ENCODE assay signal across 22 mouse cellular contexts in genomic region chr7:29938856-29939255, GRCm38 (mm10). TPM values are rescaled to one million over a fixed set of nuclear protein-coding genes. Genes with fewer than 3 reads are reported as not detected.
DNase-seq lines count a peak whose midpoint lies in the region; ATAC-seq and TF ChIP-seq lines count a peak whose summit lies in the region.
"Had no signal": no experiment of that assay in that cellular context is flagged by ENCODE, and none has a peak within 500 bp of the region (broad histone marks: within the 10 kb centered on the region; RNA-seq: fewer than 3 reads in every experiment).

No protein-coding gene starts in this region.

- H3K27me3 ChIP-seq in midbrain, embryonic 11.5 days (ENCODE audit: control insufficient read depth, insufficient read depth, low read length), result no peaks in the 10 kb centered on the region
- no peaks in the 10 kb centered on the region for H3K27me3 ChIP-seq in midbrain, embryonic 16.5 days (ENCODE audit: control insufficient read depth, insufficient read depth, low read depth, low read length)
- no peaks in the 10 kb centered on the region for H3K27me3 ChIP-seq in CH12.LX (replicated peaks)
- no peaks in the 10 kb centered on the region for H3K27me3 ChIP-seq in splenic B cell, adult 2 months (ENCODE audit: control insufficient read depth, insufficient read depth, low read length, poor library complexity, severe bottlenecking)
- H3K27me3 ChIP-seq: embryonic facial prominence, embryonic 13.5 days; embryonic facial prominence, embryonic 15.5 days; forebrain, embryonic 13.5 days; forebrain, embryonic 15.5 days had no signal

- 80% methylated on average over 6 of the region's 6 CpGs for WGBS in midbrain, embryonic 11.5 days
- 63% methylated on average over 6 of the region's 6 CpGs for WGBS in midbrain, embryonic 16.5 days

- no peak overlapping the region for H3K27ac ChIP-seq in midbrain, embryonic 11.5 days (ENCODE audit: low read depth, low read length)
- no peak overlapping the region for H3K27ac ChIP-seq in midbrain, embryonic 16.5 days (ENCODE audit: low read length)
- no peak overlapping the region for H3K27ac ChIP-seq in CH12.LX (ENCODE audit: insufficient read depth, low read depth)
- H3K27ac ChIP-seq: embryonic facial prominence, embryonic 13.5 days; embryonic facial prominence, embryonic 15.5 days; forebrain, embryonic 13.5 days; forebrain, embryonic 15.5 days had no signal

- peak; percentile 63 for TF ChIP-seq EP300 in CH12.LX (IDR thresholded peaks at IDR 0.05; ENCODE audit: low read length)

- TF ChIP-seq CTCF in CH12.LX (conservative IDR thresholded peaks at IDR 0.05 in 1 of 2, IDR thresholded peaks at IDR 0.05 in 1 of 2; ENCODE audit: low read depth in 2 of 2, low read length in 2 of 2), result no peak

- no peak overlapping the region for H3K4me2 ChIP-seq in midbrain, embryonic 11.5 days
- H3K4me2 ChIP-seq in midbrain, embryonic 16.5 days (ENCODE audit: low read length), result no peak overlapping the region
- peak overlapping the region; percentile 10; the same call in 1 of the 2 replicates for H3K4me2 ChIP-seq in CH12.LX (ENCODE audit: insufficient read depth, low read depth, poor library complexity, severe bottlenecking)
- H3K4me2 ChIP-seq: embryonic facial prominence, embryonic 13.5 days; embryonic facial prominence, embryonic 15.5 days; forebrain, embryonic 13.5 days; forebrain, embryonic 15.5 days had no signal

- DNase-seq in midbrain, embryonic 11.5 days (ENCODE audit: low spot score, missing footprints), result peak; percentile 45
- peak; percentile 76 for DNase-seq in A20 (ENCODE audit: low read depth, low spot score)
- peak; percentile 46 for DNase-seq in CH12.LX (ENCODE audit: extremely low read depth)
- DNase-seq in splenic B cell, adult 2 months (ENCODE audit: low read depth, low spot score), result peak; percentile 51
- no peak for DNase-seq in cerebellum, adult 11-12 months
- no peak for DNase-seq in neural tube, embryonic 10.5 days (ENCODE audit: extremely low spot score, low spot score)
- DNase-seq: adrenal gland, adult 2 months; adrenal gland, postnatal 10 days; adrenal gland, postnatal 25 days; cerebellum, adult 11 months; cerebellum, adult 2 months; cerebellum, adult 9-10 months; cerebellum, postnatal 14 days; cerebellum, postnatal 36 days; embryo, embryonic 11 days; forebrain, postnatal 0 days had no signal

- H3K36me3 ChIP-seq in midbrain, embryonic 11.5 days (ENCODE audit: control insufficient read depth, insufficient read depth, low read length), result peaks cover 24% of the 10 kb centered on the region
- peaks cover 44% of the 10 kb centered on the region for H3K36me3 ChIP-seq in midbrain, embryonic 16.5 days (ENCODE audit: control insufficient read depth, insufficient read depth, low read length)
- H3K36me3 ChIP-seq in CH12.LX (replicated peaks in 1 of 2; ENCODE audit: control insufficient read depth in 1 of 2, insufficient read depth in 1 of 2, low read length in 1 of 2), result peaks cover 37 to 71% of the 10 kb centered on the region in 2 experiments
- H3K36me3 ChIP-seq in splenic B cell, adult 2 months (ENCODE audit: control insufficient read depth, insufficient read depth, low read length, poor library complexity, severe bottlenecking), result peaks cover 6% of the 10 kb centered on the region

- H3K4me3 ChIP-seq in midbrain, embryonic 11.5 days (ENCODE audit: low read depth, low read length), result no peak overlapping the region
- no peak overlapping the region for H3K4me3 ChIP-seq in midbrain, embryonic 16.5 days (ENCODE audit: low read depth, low read length)
- H3K4me3 ChIP-seq in CH12.LX (replicated peaks in 1 of 3; ENCODE audit: low read depth in 2 of 3, low read length in 2 of 3, poor library complexity in 1 of 3), result no peak overlapping the region
- H3K4me3 ChIP-seq: embryonic facial prominence, embryonic 13.5 days; embryonic facial prominence, embryonic 15.5 days; forebrain, embryonic 13.5 days; forebrain, embryonic 15.5 days had no signal

- no peak overlapping the region for H3K9ac ChIP-seq in midbrain, embryonic 11.5 days (ENCODE audit: low read length)
- H3K9ac ChIP-seq in midbrain, embryonic 16.5 days (ENCODE audit: low read depth, low read length), result no peak overlapping the region
- peak overlapping the region; percentile 33; the same call in 1 of the 2 replicates for H3K9ac ChIP-seq in CH12.LX (ENCODE audit: insufficient read depth, low read depth)
- H3K9ac ChIP-seq: embryonic facial prominence, embryonic 13.5 days; embryonic facial prominence, embryonic 15.5 days; forebrain, embryonic 13.5 days; forebrain, embryonic 15.5 days; forebrain, postnatal 0 days had no signal

- no peak for TF ChIP-seq RAD21 in CH12.LX (IDR thresholded peaks at IDR 0.05; ENCODE audit: low read depth, low read length)

- H3K79me2 ChIP-seq in CH12.LX (replicated peaks; ENCODE audit: control insufficient read depth, extremely low read depth, insufficient read depth, poor library complexity, severe bottlenecking), result no peaks in the 10 kb centered on the region

- dilution Hi-C loops in CH12.LX (cut with MboI; ENCODE audit: extremely low pct_ligation_motif_present, extremely low pct_unique_long_range_greater_than_20kb, low sequenced_read_pairs), result no loop called here

- H3K9me3 ChIP-seq in midbrain, embryonic 11.5 days (ENCODE audit: control insufficient read depth, low read length), result no peaks in the 10 kb centered on the region
- no peaks in the 10 kb centered on the region for H3K9me3 ChIP-seq in midbrain, embryonic 16.5 days (replicated peaks; ENCODE audit: control insufficient read depth, low read length, poor library complexity, severe bottlenecking)
- H3K9me3 ChIP-seq in CH12.LX (replicated peaks; ENCODE audit: low read length), result no peaks in the 10 kb centered on the region
- H3K9me3 ChIP-seq: embryonic facial prominence, embryonic 13.5 days; embryonic facial prominence, embryonic 15.5 days; forebrain, embryonic 13.5 days; forebrain, embryonic 15.5 days had no signal

- TF ChIP-seq POLR2A in CH12.LX (IDR thresholded peaks at IDR 0.05; ENCODE audit: low read depth, low read length), result no peak

- in situ Hi-C loops in CH12.LX (cut with MboI; ENCODE audit: low pct_ligation_motif_present, low pct_unique_long_range_greater_than_20kb, low sequenced_read_pairs), result no loop called here

- no peak for ATAC-seq in midbrain, embryonic 11.5 days (ENCODE audit: low FRiP score)
- ATAC-seq in midbrain, embryonic 16.5 days, result no peak
- ATAC-seq: CD4-positive, CD25-positive, alpha-beta regulatory T cell, adult 4 months; forebrain, embryonic 13.5 days; forebrain, embryonic 15.5 days; forebrain, postnatal 0 days had no signal

- H3K4me1 ChIP-seq in midbrain, embryonic 11.5 days (ENCODE audit: control insufficient read depth, insufficient read depth, low read length), result no peaks in the 10 kb centered on the region
- no peaks in the 10 kb centered on the region for H3K4me1 ChIP-seq in midbrain, embryonic 16.5 days (ENCODE audit: control insufficient read depth, insufficient read depth, low read length)
- peaks cover 15 to 29% of the 10 kb centered on the region in 2 experiments for H3K4me1 ChIP-seq in CH12.LX (ENCODE audit: control insufficient read depth in 1 of 2, insufficient read depth in 2 of 2)
- H3K4me1 ChIP-seq: embryonic facial prominence, embryonic 13.5 days; embryonic facial prominence, embryonic 15.5 days; forebrain, embryonic 15.5 days had no signal

TF ChIP-seq in CH12.LX, 34 proteins besides CTCF, POLR2A, EP300 and RAD21:
- TF ChIP-seq ETS1 (conservative IDR thresholded peaks at IDR 0.05; ENCODE audit: low read depth, low read length), result no peak
- TF ChIP-seq MEF2A (IDR thresholded peaks at IDR 0.05; ENCODE audit: borderline replicate concordance, low read depth, low read length), result 0 out of 2 replicates have a peak, but pooled peaks have one; percentile 25
- peak; percentile 36; the same call in 1 of the 2 replicates for TF ChIP-seq IRF4 (IDR thresholded peaks at IDR 0.05; ENCODE audit: low read depth, low read length)
- TF ChIP-seq SIN3A (IDR thresholded peaks at IDR 0.05; ENCODE audit: low read length), result peak; percentile 46; the same call in 1 of the 2 replicates
- no peak for TF ChIP-seq HCFC1 (IDR thresholded peaks at IDR 0.05; ENCODE audit: low read depth, low read length)
- no peak for TF ChIP-seq UBTF (IDR thresholded peaks at IDR 0.05; ENCODE audit: low read depth, low read length)
- TF ChIP-seq TCF12 (IDR thresholded peaks at IDR 0.05; ENCODE audit: low read depth, low read length), result 0 out of 2 replicates have a peak, but pooled peaks have one; percentile 39

RNA-seq across cellular contexts. Expression of gene Zfp74, which starts 15.0 kb away (rescaled TPM):
- polyA plus RNA-seq in midbrain, embryonic 11.5 days (2014; fragmentation: Nextera tagmentation; extraction: Ambion mirVana), result 10.6 and 12.6 TPM in 2 replicates
- polyA plus RNA-seq in midbrain, embryonic 16.5 days (2015; fragmentation: Nextera tagmentation; extraction: Ambion mirVana), result 24.4 and 26.7 TPM in 2 replicates
- total RNA-seq in CH12.LX (2012; rRNA removed), result 4.3 and 4.7 TPM in 2 replicates
- 3.8 and 4.1 TPM in 2 replicates for total RNA-seq in CH12.LX (2014; rRNA removed)
- polyA plus RNA-seq in CH12.LX (2012; ENCODE audit: insufficient read length, low read depth), result 6.7 and 6.9 TPM in 2 replicates

RNA-seq across cellular contexts. Expression of gene Zfp383, which starts 30.8 kb away (rescaled TPM):
- polyA plus RNA-seq in midbrain, embryonic 11.5 days (2014; fragmentation: Nextera tagmentation; extraction: Ambion mirVana), result 8.6 and 10.8 TPM in 2 replicates
- polyA plus RNA-seq in midbrain, embryonic 16.5 days (2015; fragmentation: Nextera tagmentation; extraction: Ambion mirVana), result 7.4 and 7.7 TPM in 2 replicates
- total RNA-seq in CH12.LX (2012; rRNA removed) (3.4 and 3.5 TPM in 2 replicates), CH12.LX (2014; rRNA removed) (3.4 and 3.9 TPM in 2 replicates)
- 2.7 and 3.1 TPM in 2 replicates for polyA plus RNA-seq in CH12.LX (2012; ENCODE audit: insufficient read length, low read depth)

RNA-seq across cellular contexts. Expression of gene Zfp27, which starts 32.5 kb away (rescaled TPM):
- polyA plus RNA-seq in midbrain, embryonic 11.5 days (2014; fragmentation: Nextera tagmentation; extraction: Ambion mirVana), result 14.7 and 15.3 TPM in 2 replicates
- 14.0 and 14.7 TPM in 2 replicates for polyA plus RNA-seq in midbrain, embryonic 16.5 days (2015; fragmentation: Nextera tagmentation; extraction: Ambion mirVana)
- total RNA-seq in CH12.LX (2012; rRNA removed) (8.4 and 9.1 TPM in 2 replicates), CH12.LX (2014; rRNA removed) (9.0 and 9.1 TPM in 2 replicates)
- polyA plus RNA-seq in CH12.LX (2012; ENCODE audit: insufficient read length, low read depth), result 8.6 and 9.7 TPM in 2 replicates

RNA-seq across cellular contexts. Expression of gene Zfp568, which starts 44.9 kb away (rescaled TPM):
- 11.7 and 13.0 TPM in 2 replicates for polyA plus RNA-seq in midbrain, embryonic 11.5 days (2014; fragmentation: Nextera tagmentation; extraction: Ambion mirVana)
- 3.4 and 4.3 TPM in 2 replicates for polyA plus RNA-seq in midbrain, embryonic 16.5 days (2015; fragmentation: Nextera tagmentation; extraction: Ambion mirVana)
- 10.6 and 12.9 TPM in 2 replicates for total RNA-seq in CH12.LX (2012; rRNA removed)
- 12.6 and 15.1 TPM in 2 replicates for total RNA-seq in CH12.LX (2014; rRNA removed)
- 10.8 and 11.5 TPM in 2 replicates for polyA plus RNA-seq in CH12.LX (2012; ENCODE audit: insufficient read length, low read depth)

Comparison
In these comparisons a context has a peak if more than half of its experiments do, and no peak if none do; other contexts are left out.
1. DNase-seq: peak in midbrain, embryonic 11.5 days (single experiment), A20 (single experiment), CH12.LX (single experiment) and splenic B cell, adult 2 months (single experiment); none in cerebellum, adult 11-12 months (single experiment) and neural tube, embryonic 10.5 days (single experiment).